Mouse (Mus musculus): Measurements from ENCODE around the gene Gm2012.
"Not testable (repeated sequence)": the region's sequence is repeated elsewhere in the genome, so short reads cannot be mapped to it uniquely, and the experiment has no call there.

DNA sequence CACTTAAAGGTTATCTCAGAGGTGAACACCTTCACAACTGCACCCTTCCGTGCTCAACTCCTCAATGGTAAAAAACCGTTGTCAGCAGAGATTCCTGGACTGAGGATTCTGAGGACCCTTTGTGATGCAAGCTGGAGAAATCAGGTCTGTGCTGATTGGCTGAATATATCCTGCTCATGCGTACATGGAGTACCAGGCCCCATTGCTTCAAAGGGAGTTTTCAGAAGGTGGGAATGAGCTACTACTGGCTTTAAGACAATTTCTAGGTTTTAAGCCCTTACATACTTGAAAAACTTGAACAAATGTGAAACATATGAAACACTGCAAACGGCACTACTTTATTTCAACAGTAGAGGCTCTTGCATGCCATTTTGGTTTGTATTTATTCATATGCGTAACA lies at the start of gene Gm2012:
- TF ChIP-seq GATA1 (IDR thresholded peaks at IDR 0.05; ENCODE audit: borderline replicate concordance, low read length); FLI1 (IDR thresholded peaks at IDR 0.05; ENCODE audit: low read length): not testable (repeated sequence)
